Mouse (Mus musculus) embryonic fibroblast, embryonic 13.5 days (primary cell): ENCODE results near the gene Jph2.

Experiments used
- CTCF ChIP-seq: IDR thresholded peaks from 2 replicates; pipeline ENCODE4 v1.5.1; 2011; ENCODE audit warnings: mild to moderate bottlenecking, control low read depth, low read length, moderate library complexity, borderline replicate concordance; ENCODE audit not compliant: insufficient read depth
- POLR2A ChIP-seq: IDR thresholded peaks from 2 replicates; pipeline ENCODE4 v1.6.1; 2011; ENCODE audit warnings: low read depth, mild to moderate bottlenecking, control low read depth, low read length, moderate library complexity

- no peak for TF ChIP-seq CTCF
- TF ChIP-seq POLR2A = no peak
Observed at GRCm38 (mm10) chr2:163309376-163309775, 88.4 kb downstream of the Jph2 start.
